In genomic region chr3:95950763-95951551, GRCm38 (mm10) we compare ENCODE assay signal across 1 mouse cellular context.
TF ChIP-seq lines count a peak whose summit lies in the region.

No protein-coding gene starts in this region.

TF ChIP-seq in CH12.LX, 34 proteins besides CTCF, POLR2A, EP300 and RAD21:
- TF ChIP-seq PAX5 (IDR thresholded peaks at IDR 0.05; ENCODE audit: low read length), result no peak
- TF ChIP-seq ZNF384 (IDR thresholded peaks at IDR 0.05; ENCODE audit: low read depth, low read length), result no peak
- TF ChIP-seq HCFC1 (IDR thresholded peaks at IDR 0.05; ENCODE audit: low read depth, low read length), result peak; percentile 78
- peak; percentile 87 for TF ChIP-seq BHLHE40 (IDR thresholded peaks at IDR 0.05; ENCODE audit: low read depth, low read length)
- TF ChIP-seq MAFK (IDR thresholded peaks at IDR 0.05; ENCODE audit: insufficient replicate concordance, low read length), result no peak
- TF ChIP-seq MXI1 (IDR thresholded peaks at IDR 0.05; ENCODE audit: low read depth, low read length), result no peak; the same call in 1 of the 2 replicates
- TF ChIP-seq NRF1 (IDR thresholded peaks at IDR 0.05; ENCODE audit: low read depth, low read length), result peak; percentile 87
- peak; percentile 36; the same call in 1 of the 2 replicates for TF ChIP-seq TBP (conservative IDR thresholded peaks at IDR 0.05; ENCODE audit: low read depth, low read length)
- TF ChIP-seq MYC (IDR thresholded peaks at IDR 0.05; ENCODE audit: low read depth, low read length), result 0 out of 2 replicates have a peak, but pooled peaks have one; percentile 29
- 0 out of 2 replicates have a peak, but pooled peaks have one; percentile 86 for TF ChIP-seq CHD1 (IDR thresholded peaks at IDR 0.05; ENCODE audit: low read depth, low read length)
- TF ChIP-seq USF1 (IDR thresholded peaks at IDR 0.05; ENCODE audit: low read depth, low read length), result peak; percentile 57
- peak; percentile 73; the same call in 1 of the 2 replicates for TF ChIP-seq ELF1 (IDR thresholded peaks at IDR 0.05; ENCODE audit: low read depth, low read length)
- TF ChIP-seq TCF12 (IDR thresholded peaks at IDR 0.05; ENCODE audit: low read depth, low read length), result peak; percentile 56
- 0 out of 2 replicates have a peak, but pooled peaks have one; percentile 6 for TF ChIP-seq JUND (conservative IDR thresholded peaks at IDR 0.05; ENCODE audit: low read depth, low read length)
- peak; percentile 88 for TF ChIP-seq ZMIZ1 (IDR thresholded peaks at IDR 0.05; ENCODE audit: low read depth, low read length)
- TF ChIP-seq ZC3H11A (IDR thresholded peaks at IDR 0.05; ENCODE audit: low read depth, low read length), result no peak
- TF ChIP-seq NELFE (IDR thresholded peaks at IDR 0.05; ENCODE audit: low read depth, low read length), result peak; percentile 89
- no peak for TF ChIP-seq SMC3 (IDR thresholded peaks at IDR 0.05; ENCODE audit: low read depth, low read length)
- 0 out of 2 replicates have a peak, but pooled peaks have one; percentile 67 for TF ChIP-seq KAT2A (IDR thresholded peaks at IDR 0.05; ENCODE audit: insufficient replicate concordance, low read length)
- TF ChIP-seq RCOR1 (conservative IDR thresholded peaks at IDR 0.05; ENCODE audit: low read depth, low read length), result 0 out of 2 replicates have a peak, but pooled peaks have one; percentile 47
- TF ChIP-seq GABPA (IDR thresholded peaks at IDR 0.05; ENCODE audit: insufficient replicate concordance, low read depth, low read length), result no peak
- TF ChIP-seq E2F4 (IDR thresholded peaks at IDR 0.05; ENCODE audit: insufficient replicate concordance, low read depth, low read length), result no peak
- 0 out of 2 replicates have a peak, but pooled peaks have one; percentile 62 for TF ChIP-seq UBTF (IDR thresholded peaks at IDR 0.05; ENCODE audit: low read depth, low read length)
- TF ChIP-seq SIN3A (IDR thresholded peaks at IDR 0.05; ENCODE audit: low read length), result peak; percentile 82
- TF ChIP-seq JUN (IDR thresholded peaks at IDR 0.05; ENCODE audit: insufficient read depth, low read depth, low read length), result no peak
- TF ChIP-seq CHD2 (IDR thresholded peaks at IDR 0.05; ENCODE audit: low read length), result peak; percentile 66
- peak; percentile 76; the same call in 1 of the 2 replicates for TF ChIP-seq MAZ (IDR thresholded peaks at IDR 0.05; ENCODE audit: low read depth, low read length)
- peak; percentile 71 for TF ChIP-seq IRF4 (IDR thresholded peaks at IDR 0.05; ENCODE audit: low read depth, low read length)
- TF ChIP-seq MAX (IDR thresholded peaks at IDR 0.05; ENCODE audit: low read length), result peak; percentile 7
- TF ChIP-seq ETS1 (conservative IDR thresholded peaks at IDR 0.05; ENCODE audit: low read depth, low read length), result 0 out of 2 replicates have a peak, but pooled peaks have one; percentile 35
- TF ChIP-seq POLR2AphosphoS2 (IDR thresholded peaks at IDR 0.05; ENCODE audit: low read depth, low read length), result no peak
- TF ChIP-seq MEF2A (IDR thresholded peaks at IDR 0.05; ENCODE audit: borderline replicate concordance, low read depth, low read length), result peak; percentile 74
- no peak for TF ChIP-seq ZKSCAN1 (IDR thresholded peaks at IDR 0.05; ENCODE audit: borderline replicate concordance, low read depth, low read length)
- no peak; the same call in 1 of the 2 replicates for TF ChIP-seq USF2 (conservative IDR thresholded peaks at IDR 0.05; ENCODE audit: low read depth, low read length)
